Mouse (Mus musculus): ENCODE results near the gene Dnaja2. TPM values are rescaled to one million over a fixed set of nuclear protein-coding genes. Genes with fewer than 3 reads are reported as not detected.
A peak's percentile ranks its signal among the peaks of the same experiment; 100 is the strongest.

Dnaja2 gene
- polyA plus RNA-seq (2014; fragmentation: Nextera tagmentation; extraction: Ambion mirVana): 130 and 141 TPM in 2 replicates

GRCm38 (mm10) chr8:85555181-85556145, at the start of gene Dnaja2:
Gene Dnaja2 (minus strand): TSS chr8:85555344.
- WGBS: under 1% methylated on average over 66 of the region's 77 CpGs
- H3K4me3 ChIP-seq (ENCODE audit: control insufficient read depth in 1 of 2, insufficient read depth in 1 of 2, low read depth in 1 of 2, low read length in 2 of 2): peak within 1 kb of the TSS; percentile 95 to 100
- no peaks in the 10 kb centered on the region for H3K27me3 ChIP-seq (ENCODE audit: control insufficient read depth, insufficient read depth, low read length)
- H3K4me2 ChIP-seq (ENCODE audit: low read length): peak within 1 kb of the TSS; percentile 95
- peak within 1 kb of the TSS; percentile 96 to 97 for H3K27ac ChIP-seq (replicated peaks in 1 of 2; ENCODE audit: control insufficient read depth in 1 of 2, insufficient read depth in 1 of 2, low read depth in 2 of 2, low read length in 2 of 2)
- H3K9ac ChIP-seq (ENCODE audit: low read length): peak within 1 kb of the TSS; percentile 95
- ATAC-seq (ENCODE audit: insufficient number of reproducible peaks, insufficient read depth, low FRiP score, low read depth): peak; percentile 93
- peaks cover 0 to 13% of the 10 kb centered on the region in 2 experiments; a peak in 2 of 4 replicates for H3K4me1 ChIP-seq (ENCODE audit: control insufficient read depth in 2 of 2, insufficient read depth in 2 of 2, low read length in 2 of 2)
- H3K36me3 ChIP-seq (ENCODE audit: control insufficient read depth, insufficient read depth, low read length): peaks cover 30% of the 10 kb centered on the region
- no peaks in the 10 kb centered on the region for H3K9me3 ChIP-seq (ENCODE audit: control insufficient read depth, low read length)

GRCm38 (mm10) chr8:85604201-85604600, 49.1 kb upstream of the Dnaja2 start:
- H3K4me1 ChIP-seq (ENCODE audit: control insufficient read depth in 2 of 2, insufficient read depth in 2 of 2, low read length in 2 of 2): no peaks in the 10 kb centered on the region
- H3K4me3 ChIP-seq (ENCODE audit: control insufficient read depth in 1 of 2, insufficient read depth in 1 of 2, low read depth in 1 of 2, low read length in 2 of 2): no peak overlapping the region
- 78% methylated on average over 4 of the region's 4 CpGs for WGBS
- H3K27me3 ChIP-seq (ENCODE audit: control insufficient read depth, insufficient read depth, low read length): no peaks in the 10 kb centered on the region
- H3K9me3 ChIP-seq (ENCODE audit: control insufficient read depth, low read length): no peaks in the 10 kb centered on the region
- H3K27ac ChIP-seq (replicated peaks in 1 of 2; ENCODE audit: control insufficient read depth in 1 of 2, insufficient read depth in 1 of 2, low read depth in 2 of 2, low read length in 2 of 2): no peak overlapping the region
- ATAC-seq (ENCODE audit: insufficient number of reproducible peaks, insufficient read depth, low FRiP score, low read depth): no peak
- no peaks in the 10 kb centered on the region for H3K36me3 ChIP-seq (ENCODE audit: control insufficient read depth, insufficient read depth, low read length)
- H3K9ac ChIP-seq (ENCODE audit: low read length): no peak overlapping the region
- no peak overlapping the region for H3K4me2 ChIP-seq (ENCODE audit: low read length)

- Histone ChIP-seq H3K4me3 (ENCODE audit: control insufficient read depth in 1 of 2, insufficient read depth in 1 of 2, low read depth in 1 of 2, low read length in 2 of 2) (no peak overlapping the region), H3K9ac (ENCODE audit: low read length) (no peak overlapping the region), H3K27ac (replicated peaks in 1 of 2; ENCODE audit: control insufficient read depth in 1 of 2, insufficient read depth in 1 of 2, low read depth in 2 of 2, low read length in 2 of 2) (no peak overlapping the region), H3K36me3 (ENCODE audit: control insufficient read depth, insufficient read depth, low read length) (no peaks in the 10 kb centered on the region), H3K9me3 (ENCODE audit: control insufficient read depth, low read length) (no peaks in the 10 kb centered on the region), H3K27me3 (ENCODE audit: control insufficient read depth, insufficient read depth, low read length) (no peaks in the 10 kb centered on the region), H3K4me1 (ENCODE audit: control insufficient read depth in 2 of 2, insufficient read depth in 2 of 2, low read length in 2 of 2) (no peaks in the 10 kb centered on the region), H3K4me2 (ENCODE audit: low read length) (no peak overlapping the region)
- no peak for ATAC-seq (ENCODE audit: insufficient number of reproducible peaks, insufficient read depth, low FRiP score, low read depth)
- 38% methylated on average over 8 of the region's 8 CpGs for WGBS
Observed at GRCm38 (mm10) chr8:85603203-85603895, 48.2 kb upstream of the Dnaja2 start.

- Histone ChIP-seq H3K9ac (ENCODE audit: low read length) (no peak overlapping the region), H3K4me1 (ENCODE audit: control insufficient read depth in 2 of 2, insufficient read depth in 2 of 2, low read length in 2 of 2) (no peaks in the 10 kb centered on the region), H3K4me2 (ENCODE audit: low read length) (no peak overlapping the region), H3K9me3 (ENCODE audit: control insufficient read depth, low read length) (no peaks in the 10 kb centered on the region), H3K4me3 (ENCODE audit: control insufficient read depth in 1 of 2, insufficient read depth in 1 of 2, low read depth in 1 of 2, low read length in 2 of 2) (no peak overlapping the region), H3K36me3 (ENCODE audit: control insufficient read depth, insufficient read depth, low read length) (no peaks in the 10 kb centered on the region), H3K27me3 (ENCODE audit: control insufficient read depth, insufficient read depth, low read length) (no peaks in the 10 kb centered on the region), H3K27ac (replicated peaks in 1 of 2; ENCODE audit: control insufficient read depth in 1 of 2, insufficient read depth in 1 of 2, low read depth in 2 of 2, low read length in 2 of 2) (no peak overlapping the region)
- 55% methylated on average over 4 of the region's 4 CpGs for WGBS
- no peak for ATAC-seq (ENCODE audit: insufficient number of reproducible peaks, insufficient read depth, low FRiP score, low read depth)
Observed at GRCm38 (mm10) chr8:85602737-85603136, 47.6 kb upstream of the Dnaja2 start.

GRCm38 (mm10) chr8:85601741-85602140, 46.6 kb upstream of the Dnaja2 start:
- Histone ChIP-seq H3K4me2 (ENCODE audit: low read length) (no peak overlapping the region), H3K9me3 (ENCODE audit: control insufficient read depth, low read length) (no peaks in the 10 kb centered on the region), H3K9ac (ENCODE audit: low read length) (no peak overlapping the region), H3K36me3 (ENCODE audit: control insufficient read depth, insufficient read depth, low read length) (no peaks in the 10 kb centered on the region), H3K27me3 (ENCODE audit: control insufficient read depth, insufficient read depth, low read length) (no peaks in the 10 kb centered on the region), H3K4me1 (ENCODE audit: control insufficient read depth in 2 of 2, insufficient read depth in 2 of 2, low read length in 2 of 2) (no peaks in the 10 kb centered on the region), H3K27ac (replicated peaks in 1 of 2; ENCODE audit: control insufficient read depth in 1 of 2, insufficient read depth in 1 of 2, low read depth in 2 of 2, low read length in 2 of 2) (no peak overlapping the region), H3K4me3 (ENCODE audit: control insufficient read depth in 1 of 2, insufficient read depth in 1 of 2, low read depth in 1 of 2, low read length in 2 of 2) (no peak overlapping the region)
- no peak for ATAC-seq (ENCODE audit: insufficient number of reproducible peaks, insufficient read depth, low FRiP score, low read depth)
- 48% methylated on average over 8 of the region's 8 CpGs for WGBS

GRCm38 (mm10) chr8:85597413-85598191, 42.5 kb upstream of the Dnaja2 start:
- 61% methylated on average over 8 of the region's 8 CpGs for WGBS
- Histone ChIP-seq H3K9me3 (ENCODE audit: control insufficient read depth, low read length) (no peaks in the 10 kb centered on the region), H3K4me2 (ENCODE audit: low read length) (no peak overlapping the region), H3K36me3 (ENCODE audit: control insufficient read depth, insufficient read depth, low read length) (no peaks in the 10 kb centered on the region), H3K9ac (ENCODE audit: low read length) (no peak overlapping the region), H3K27ac (replicated peaks in 1 of 2; ENCODE audit: control insufficient read depth in 1 of 2, insufficient read depth in 1 of 2, low read depth in 2 of 2, low read length in 2 of 2) (no peak overlapping the region), H3K4me3 (ENCODE audit: control insufficient read depth in 1 of 2, insufficient read depth in 1 of 2, low read depth in 1 of 2, low read length in 2 of 2) (no peak overlapping the region), H3K4me1 (ENCODE audit: control insufficient read depth in 2 of 2, insufficient read depth in 2 of 2, low read length in 2 of 2) (0 out of 4 replicates have a peak, but pooled peaks cover 0 to 2% of the 10 kb centered on the region in 2 experiments), H3K27me3 (ENCODE audit: control insufficient read depth, insufficient read depth, low read length) (no peaks in the 10 kb centered on the region)
- ATAC-seq (ENCODE audit: insufficient number of reproducible peaks, insufficient read depth, low FRiP score, low read depth): no peak

- 0 out of 4 replicates have a peak, but pooled peaks cover 0 to 2% of the 10 kb centered on the region in 2 experiments for H3K4me1 ChIP-seq (ENCODE audit: control insufficient read depth in 2 of 2, insufficient read depth in 2 of 2, low read length in 2 of 2)
- H3K4me3 ChIP-seq (ENCODE audit: control insufficient read depth in 1 of 2, insufficient read depth in 1 of 2, low read depth in 1 of 2, low read length in 2 of 2): no peak overlapping the region
- no peaks in the 10 kb centered on the region for H3K36me3 ChIP-seq (ENCODE audit: control insufficient read depth, insufficient read depth, low read length)
- no peaks in the 10 kb centered on the region for H3K27me3 ChIP-seq (ENCODE audit: control insufficient read depth, insufficient read depth, low read length)
- H3K9ac ChIP-seq (ENCODE audit: low read length): no peak overlapping the region
- no peak for ATAC-seq (ENCODE audit: insufficient number of reproducible peaks, insufficient read depth, low FRiP score, low read depth)
- no peaks in the 10 kb centered on the region for H3K9me3 ChIP-seq (ENCODE audit: control insufficient read depth, low read length)
- H3K27ac ChIP-seq (replicated peaks in 1 of 2; ENCODE audit: control insufficient read depth in 1 of 2, insufficient read depth in 1 of 2, low read depth in 2 of 2, low read length in 2 of 2): no peak overlapping the region
- WGBS: 16% methylated on average over 6 of the region's 6 CpGs
- H3K4me2 ChIP-seq (ENCODE audit: low read length): peak overlapping the region; percentile 12; the same call in 1 of the 2 replicates
Observed at GRCm38 (mm10) chr8:85595391-85595790, 40.2 kb upstream of the Dnaja2 start.
